Mouse (Mus musculus) megakaryocyte progenitor cell, adult 5-6 weeks (primary cell): Measurements from ENCODE around the gene Ttc30b. TPM values are rescaled to one million over a fixed set of nuclear protein-coding genes. Genes with fewer than 3 reads are reported as not detected.
"Not testable (repeated sequence)": the region's sequence is repeated elsewhere in the genome, so short reads cannot be mapped to it uniquely, and the experiment has no call there.

Experiments used
- ATAC-seq: replicated peaks from 2 replicates; pipeline ENCODE4 v1.8.0; 2016; ENCODE audit warnings: mild to moderate bottlenecking, moderate TSS enrichment, inconsistent platforms; ENCODE audit not compliant: poor library complexity
- total RNA-seq, 2 experiments: library from RNA; stranded (forward) in 1 of 2; stranded (reverse) in 1 of 2; fragments of 157-497, 149-512 nt in 1 of 2; fragments of 200-1000 nt in 1 of 2; gene quantifications; 2 replicates each; pipeline versions ENCODE4 v1.2.3 to v1.2.4; 2015 to 2017

Gene Ttc30b
- total RNA-seq (2015), result 2.1 and 3.2 TPM in 2 replicates
- 1.7 and 2.3 TPM in 2 replicates for total RNA-seq (2017)

- ATAC-seq, result peak; percentile 91
Measured at GRCm38 (mm10) chr2:75938117-75939063, at the start of gene Ttc30b. Gene Ttc30b (minus strand): TSS chr2:75938585.

- no peak for ATAC-seq
Measured at GRCm38 (mm10) chr2:75987739-75988138, 49.4 kb upstream of the Ttc30b start.

- peak; percentile 87 for ATAC-seq
Measured at GRCm38 (mm10) chr2:75985124-75985523, 46.7 kb upstream of the Ttc30b start.

GRCm38 (mm10) chr2:75983847-75984246 lies 45.5 kb upstream of the Ttc30b start:
- ATAC-seq, result no peak

- no peak for ATAC-seq
Measured at GRCm38 (mm10) chr2:75983091-75983490, 44.7 kb upstream of the Ttc30b start.

- no peak for ATAC-seq
Measured at GRCm38 (mm10) chr2:75982626-75983025, 44.2 kb upstream of the Ttc30b start.

- peak; percentile 71 for ATAC-seq
Measured at GRCm38 (mm10) chr2:75981440-75982081, 43.2 kb upstream of the Ttc30b start, which contains the start of gene Ttc30a1. Gene Ttc30a1 (minus strand): TSS chr2:75981967.

GRCm38 (mm10) chr2:75980933-75981439 lies 42.6 kb upstream of the Ttc30b start:
- ATAC-seq, result not testable (repeated sequence)

GRCm38 (mm10) chr2:75977752-75978368 lies 39.5 kb upstream of the Ttc30b start, which contains the start of gene Ttc30a2:
Gene Ttc30a2 (minus strand): TSS chr2:75978170.
- peak; percentile 30 for ATAC-seq

GRCm38 (mm10) chr2:75976070-75976469 lies 37.7 kb upstream of the Ttc30b start:
- ATAC-seq, result not testable (repeated sequence)

GRCm38 (mm10) chr2:75974131-75974530 lies 35.7 kb upstream of the Ttc30b start:
- ATAC-seq, result no peak

GRCm38 (mm10) chr2:75964972-75965371 lies 26.6 kb upstream of the Ttc30b start:
- peak; percentile 82 for ATAC-seq

GRCm38 (mm10) chr2:75964512-75964911 lies 26.1 kb upstream of the Ttc30b start:
- ATAC-seq, result peak; percentile 84

- ATAC-seq, result peak; percentile 42; the same call in 1 of the 2 replicates
Measured at GRCm38 (mm10) chr2:75964051-75964450, 25.7 kb upstream of the Ttc30b start.

GRCm38 (mm10) chr2:75963211-75963840 lies 24.9 kb upstream of the Ttc30b start:
- no peak for ATAC-seq

GRCm38 (mm10) chr2:75960366-75961330 lies 22.3 kb upstream of the Ttc30b start:
- no peak for ATAC-seq

- ATAC-seq, result no peak
Measured at GRCm38 (mm10) chr2:75959850-75960365, 21.5 kb upstream of the Ttc30b start.

- ATAC-seq, result no peak
Measured at GRCm38 (mm10) chr2:75959183-75959849, 20.9 kb upstream of the Ttc30b start.

GRCm38 (mm10) chr2:75955709-75956108 lies 17.3 kb upstream of the Ttc30b start:
- no peak for ATAC-seq
